Comparison of ENCODE assay signal across 8 mouse cellular contexts in genomic region chr19:45234771-45235231, GRCm38 (mm10). TPM values are rescaled to one million over a fixed set of nuclear protein-coding genes. Genes with fewer than 3 reads are reported as not detected.
DNase-seq lines count a peak whose midpoint lies in the region; ATAC-seq lines count a peak whose summit lies in the region.

No protein-coding gene starts in this region.

- H3K27ac ChIP-seq in kidney, embryonic 15.5 days = no peak overlapping the region
- no peak overlapping the region; the same call in 1 of the 2 replicates for H3K27ac ChIP-seq in embryonic facial prominence, embryonic 10.5 days (replicated peaks)
- no peak overlapping the region for H3K27ac ChIP-seq in intestine, embryonic 16.5 days (ENCODE audit: low read length)
- peak overlapping the region; percentile 97 for H3K27ac ChIP-seq in neural tube, embryonic 14.5 days (ENCODE audit: low read depth, low read length)

- no peak for ATAC-seq in kidney, embryonic 15.5 days (replicated peaks; ENCODE audit: low FRiP score)
- no peak for ATAC-seq in intestine, embryonic 16.5 days
- ATAC-seq in neural tube, embryonic 14.5 days (ENCODE audit: low read depth) = no peak

- H3K4me3 ChIP-seq in kidney, embryonic 15.5 days (replicated peaks) = peak overlapping the region; percentile 40
- peak overlapping the region; percentile 48 for H3K4me3 ChIP-seq in embryonic facial prominence, embryonic 10.5 days
- peak overlapping the region; percentile 25 for H3K4me3 ChIP-seq in intestine, embryonic 16.5 days (ENCODE audit: low read length)
- peak overlapping the region; percentile 65 for H3K4me3 ChIP-seq in neural tube, embryonic 14.5 days (ENCODE audit: low read depth, low read length)

- H3K4me2 ChIP-seq in kidney, embryonic 15.5 days = peak overlapping the region; percentile 61
- peak overlapping the region; percentile 27 for H3K4me2 ChIP-seq in intestine, embryonic 16.5 days (ENCODE audit: low read depth, low read length)
- H3K4me2 ChIP-seq in neural tube, embryonic 14.5 days (ENCODE audit: low read depth, low read length) = peak overlapping the region; percentile 57

- peaks cover 100% of the 10 kb centered on the region for H3K27me3 ChIP-seq in kidney, embryonic 15.5 days
- peaks cover 100% of the 10 kb centered on the region for H3K27me3 ChIP-seq in embryonic facial prominence, embryonic 10.5 days (replicated peaks; ENCODE audit: low read depth, poor library complexity, severe bottlenecking)
- H3K27me3 ChIP-seq in intestine, embryonic 16.5 days (replicated peaks; ENCODE audit: control insufficient read depth, insufficient read depth, low read length) = peaks cover 87% of the 10 kb centered on the region
- H3K27me3 ChIP-seq in neural tube, embryonic 14.5 days (ENCODE audit: control insufficient read depth, insufficient read depth, low read length) = peaks cover 12% of the 10 kb centered on the region

- WGBS in kidney, embryonic 15.5 days = 1% methylated on average over 42 of the region's 42 CpGs
- under 1% methylated on average over 42 of the region's 42 CpGs for WGBS in embryonic facial prominence, embryonic 10.5 days
- 1% methylated on average over 42 of the region's 42 CpGs for WGBS in intestine, embryonic 16.5 days
- under 1% methylated on average over 42 of the region's 42 CpGs for WGBS in neural tube, embryonic 14.5 days

- DNase-seq in kidney, postnatal 14 days = no peak
- peak; percentile 71 for DNase-seq in embryonic facial prominence, embryonic 10.5 days (ENCODE audit: low spot score)
- no peak for DNase-seq in cerebellum, adult 18-20 months
- DNase-seq in adrenal gland, postnatal 36 days = no peak
- no peak for DNase-seq in kidney, adult 11 months

- H3K9me3 ChIP-seq in kidney, embryonic 15.5 days (replicated peaks) = no peaks in the 10 kb centered on the region
- H3K9me3 ChIP-seq in embryonic facial prominence, embryonic 10.5 days = no peaks in the 10 kb centered on the region
- H3K9me3 ChIP-seq in intestine, embryonic 16.5 days (ENCODE audit: control insufficient read depth, low read length) = no peaks in the 10 kb centered on the region
- no peaks in the 10 kb centered on the region for H3K9me3 ChIP-seq in neural tube, embryonic 14.5 days (ENCODE audit: control insufficient read depth, low read length)

- no peak overlapping the region for H3K9ac ChIP-seq in kidney, embryonic 15.5 days
- no peak overlapping the region for H3K9ac ChIP-seq in intestine, embryonic 16.5 days (ENCODE audit: low read depth, low read length)
- H3K9ac ChIP-seq in neural tube, embryonic 14.5 days (replicated peaks; ENCODE audit: low read depth, low read length) = peak overlapping the region; percentile 92

- peaks cover 61% of the 10 kb centered on the region for H3K4me1 ChIP-seq in kidney, embryonic 15.5 days
- H3K4me1 ChIP-seq in embryonic facial prominence, embryonic 10.5 days = peaks cover 47% of the 10 kb centered on the region
- peaks cover 24% of the 10 kb centered on the region for H3K4me1 ChIP-seq in intestine, embryonic 16.5 days (ENCODE audit: control insufficient read depth, insufficient read depth, low read length)
- H3K4me1 ChIP-seq in neural tube, embryonic 14.5 days (ENCODE audit: control insufficient read depth, insufficient read depth, low read length) = peaks cover 16% of the 10 kb centered on the region; the same call in 1 of the 2 replicates

- no peaks in the 10 kb centered on the region for H3K36me3 ChIP-seq in kidney, embryonic 15.5 days
- H3K36me3 ChIP-seq in embryonic facial prominence, embryonic 10.5 days (replicated peaks) = no peaks in the 10 kb centered on the region
- H3K36me3 ChIP-seq in intestine, embryonic 16.5 days (ENCODE audit: control insufficient read depth, insufficient read depth, low read length) = no peaks in the 10 kb centered on the region
- H3K36me3 ChIP-seq in neural tube, embryonic 14.5 days (ENCODE audit: control insufficient read depth, insufficient read depth, low read length) = no peaks in the 10 kb centered on the region

RNA-seq across cellular contexts. Expression of gene Lbx1, which starts 0.8 kb away (rescaled TPM):
- polyA plus RNA-seq in kidney, embryonic 15.5 days (2015; fragmentation: Nextera tagmentation; extraction: Ambion mirVana) = 0.06 and 0.14 TPM in 2 replicates
- polyA plus RNA-seq in embryonic facial prominence, embryonic 10.5 days (2016; fragmentation: Nextera tagmentation; extraction: Ambion mirVana) = 0.22 and 0.40 TPM in 2 replicates
- polyA plus RNA-seq in intestine, embryonic 16.5 days (2015; fragmentation: Nextera tagmentation; extraction: Ambion mirVana) = not detected in 2 replicates
- polyA plus RNA-seq in neural tube, embryonic 14.5 days (2014; fragmentation: Nextera tagmentation; extraction: Ambion mirVana) = 23.0 and 24.3 TPM in 2 replicates
- under 1 TPM; 0.10 to 0.17 TPM for total RNA-seq in adrenal gland, postnatal 36 days (2021)

Comparison
In these comparisons a context has a peak if more than half of its experiments do, and no peak if none do; other contexts are left out.
1. RNA of gene Lbx1, which starts 0.8 kb away (polyA plus RNA-seq): 23.0 to 24.3 TPM in neural tube, embryonic 14.5 days; 0.22 to 0.40 TPM in embryonic facial prominence, embryonic 10.5 days, 0.06 to 0.14 TPM in kidney, embryonic 15.5 days and not detected in intestine, embryonic 16.5 days; every median in the first group is over 10 times any median in the second.
2. Peak in every context shown above with its lines, with median percentiles within 50 percentile points of each other: H3K4me2 ChIP-seq and H3K4me3 ChIP-seq.